Comparison of ENCODE assay signal across 9 mouse cellular contexts in genomic region chr16:37583801-37584200, GRCm38 (mm10). TPM values are rescaled to one million over a fixed set of nuclear protein-coding genes. Genes with fewer than 3 reads are reported as not detected.
DNase-seq lines count a peak whose midpoint lies in the region; ATAC-seq lines count a peak whose summit lies in the region.
"Had no signal": no experiment of that assay in that cellular context is flagged by ENCODE, and none has a peak within 500 bp of the region (broad histone marks: within the 10 kb centered on the region; RNA-seq: fewer than 3 reads in every experiment).

No protein-coding gene starts in this region.

- no peaks in the 10 kb centered on the region for H3K36me3 ChIP-seq in embryonic facial prominence, embryonic 10.5 days (replicated peaks)
- no peaks in the 10 kb centered on the region for H3K36me3 ChIP-seq in hindbrain, embryonic 10.5 days
- no peaks in the 10 kb centered on the region for H3K36me3 ChIP-seq in midbrain, embryonic 10.5 days

- ATAC-seq in CD4-positive, CD25-positive, alpha-beta regulatory T cell, adult 4 months = no peak

- peak; percentile 32 for DNase-seq in kidney, adult 9 months
- DNase-seq in kidney, adult 8-10 months = no peak
- DNase-seq in embryonic facial prominence, embryonic 10.5 days (ENCODE audit: low spot score) = no peak
- no peak for DNase-seq in hindbrain, embryonic 10.5 days (ENCODE audit: low spot score)
- DNase-seq in midbrain, embryonic 10.5 days (ENCODE audit: low spot score) = peak; percentile 13
- no peak for DNase-seq in gastrocnemius, adult 8-10 months (ENCODE audit: low spot score in 2 of 2)
- DNase-seq in thymus, postnatal 0 days (ENCODE audit: low spot score) = no peak

- peak overlapping the region; percentile 65; the same call in 1 of the 2 replicates for H3K27ac ChIP-seq in embryonic facial prominence, embryonic 10.5 days (replicated peaks)
- peak overlapping the region; percentile 91 for H3K27ac ChIP-seq in hindbrain, embryonic 10.5 days
- peak overlapping the region; percentile 93 for H3K27ac ChIP-seq in midbrain, embryonic 10.5 days (replicated peaks)

- peak overlapping the region; percentile 45 for H3K4me3 ChIP-seq in embryonic facial prominence, embryonic 10.5 days
- H3K4me3 ChIP-seq in hindbrain, embryonic 10.5 days = peak overlapping the region; percentile 45
- H3K4me3 ChIP-seq in midbrain, embryonic 10.5 days = peak overlapping the region; percentile 47

- 42% methylated on average over 6 of the region's 6 CpGs for WGBS in embryonic facial prominence, embryonic 10.5 days
- WGBS in hindbrain, embryonic 10.5 days = 36% methylated on average over 6 of the region's 6 CpGs
- 36% methylated on average over 6 of the region's 6 CpGs for WGBS in midbrain, embryonic 10.5 days

- no peaks in the 10 kb centered on the region for H3K9me3 ChIP-seq in embryonic facial prominence, embryonic 10.5 days
- no peaks in the 10 kb centered on the region for H3K9me3 ChIP-seq in hindbrain, embryonic 10.5 days
- no peaks in the 10 kb centered on the region for H3K9me3 ChIP-seq in midbrain, embryonic 10.5 days (replicated peaks)

- peaks cover 17% of the 10 kb centered on the region for H3K27me3 ChIP-seq in embryonic facial prominence, embryonic 10.5 days (replicated peaks; ENCODE audit: low read depth, poor library complexity, severe bottlenecking)
- no peaks in the 10 kb centered on the region for H3K27me3 ChIP-seq in hindbrain, embryonic 10.5 days (ENCODE audit: insufficient read depth, poor library complexity, severe bottlenecking)
- H3K27me3 ChIP-seq in midbrain, embryonic 10.5 days (ENCODE audit: low read depth, poor library complexity, severe bottlenecking) = no peaks in the 10 kb centered on the region

- peaks cover 38% of the 10 kb centered on the region for H3K4me1 ChIP-seq in embryonic facial prominence, embryonic 10.5 days
- H3K4me1 ChIP-seq in hindbrain, embryonic 10.5 days (replicated peaks) = peaks cover 49% of the 10 kb centered on the region
- H3K4me1 ChIP-seq in midbrain, embryonic 10.5 days = peaks cover 55% of the 10 kb centered on the region

RNA-seq across cellular contexts. Expression of gene Hgd, which starts 3.8 kb away (rescaled TPM):
- polyA plus RNA-seq in embryonic facial prominence, embryonic 10.5 days (2016; fragmentation: Nextera tagmentation; extraction: Ambion mirVana) = 0.09 and 0.16 TPM in 2 replicates
- polyA plus RNA-seq in hindbrain, embryonic 10.5 days (2016; fragmentation: Nextera tagmentation; extraction: Ambion mirVana) = 0.12 TPM in 1 of 2 replicates, not detected in the other
- 0.21 and 0.31 TPM in 2 replicates for polyA plus RNA-seq in midbrain, embryonic 10.5 days (2016; fragmentation: Nextera tagmentation; extraction: Ambion mirVana)
- under 1 TPM in 1 of 4 experiments, not detected in 3; 0.27 TPM for total RNA-seq in gastrocnemius, adult 8-10 months (2022)
- under 1 TPM in 1 of 2 experiments, not detected in 1; 0.38 TPM for polyA plus RNA-seq in CD4-positive, CD25-positive, alpha-beta regulatory T cell, adult 4 months (2017; shearing (Covaris generic))
- polyA plus RNA-seq in thymus, postnatal 0 days (2015; fragmentation: Nextera tagmentation; extraction: Ambion mirVana) = 0.33 and 0.37 TPM in 2 replicates
- total RNA-seq: MEL had no signal

RNA-seq across cellular contexts. Expression of gene Rabl3, which starts 44.1 kb away (rescaled TPM):
- polyA plus RNA-seq in embryonic facial prominence, embryonic 10.5 days (2016; fragmentation: Nextera tagmentation; extraction: Ambion mirVana) = 34.5 and 36.2 TPM in 2 replicates
- 38.3 and 40.5 TPM in 2 replicates for polyA plus RNA-seq in hindbrain, embryonic 10.5 days (2016; fragmentation: Nextera tagmentation; extraction: Ambion mirVana)
- 45.9 and 48.4 TPM in 2 replicates for polyA plus RNA-seq in midbrain, embryonic 10.5 days (2016; fragmentation: Nextera tagmentation; extraction: Ambion mirVana)
- 1 to 10 TPM; 5.2 to 5.9 (median 5.5) TPM for total RNA-seq in gastrocnemius, adult 8-10 months (2022)
- 10 to 100 TPM in 1 of 2 experiments, 1 to 10 TPM in 1; 9.7 to 11.1 TPM for polyA plus RNA-seq in CD4-positive, CD25-positive, alpha-beta regulatory T cell, adult 4 months (2017; shearing (Covaris generic))
- polyA plus RNA-seq in thymus, postnatal 0 days (2015; fragmentation: Nextera tagmentation; extraction: Ambion mirVana) = 17.0 and 17.1 TPM in 2 replicates

RNA-seq across cellular contexts. Expression of gene Gtf2e1, which starts 44.2 kb away (rescaled TPM):
- polyA plus RNA-seq in embryonic facial prominence, embryonic 10.5 days (2016; fragmentation: Nextera tagmentation; extraction: Ambion mirVana) = 44.9 and 49.6 TPM in 2 replicates
- polyA plus RNA-seq in hindbrain, embryonic 10.5 days (2016; fragmentation: Nextera tagmentation; extraction: Ambion mirVana) = 47.5 and 49.5 TPM in 2 replicates
- polyA plus RNA-seq in midbrain, embryonic 10.5 days (2016; fragmentation: Nextera tagmentation; extraction: Ambion mirVana) = 55.2 and 59.9 TPM in 2 replicates
- 10 to 100 TPM; 10.2 to 14.1 (median 11.6) TPM for total RNA-seq in gastrocnemius, adult 8-10 months (2022)
- 10 to 100 TPM; 14.4 to 16.9 TPM for polyA plus RNA-seq in CD4-positive, CD25-positive, alpha-beta regulatory T cell, adult 4 months (2017; shearing (Covaris generic))
- 20.5 and 21.6 TPM in 2 replicates for polyA plus RNA-seq in thymus, postnatal 0 days (2015; fragmentation: Nextera tagmentation; extraction: Ambion mirVana)

Comparison
In these comparisons a context has a peak if more than half of its experiments do, and no peak if none do; other contexts are left out.
1. DNase-seq: peak in kidney, adult 9 months (single experiment) and midbrain, embryonic 10.5 days (single experiment); none in kidney, adult 8-10 months (0 of 2), embryonic facial prominence, embryonic 10.5 days (single experiment), hindbrain, embryonic 10.5 days (single experiment), gastrocnemius, adult 8-10 months (0 of 2) and thymus, postnatal 0 days (single experiment).
2. Peak in every context shown above with its lines, with median percentiles within 50 percentile points of each other: H3K27ac ChIP-seq and H3K4me3 ChIP-seq.